Mouse (Mus musculus) B cell, adult (primary cell): ENCODE results near the gene Cyp2r1. TPM values are rescaled to one million over a fixed set of nuclear protein-coding genes. Genes with fewer than 3 reads are reported as not detected.

Source experiments
- total RNA-seq: library from RNA; stranded (reverse); gene quantifications from 4 replicates; pipeline ENCODE4 v1.2.4, GENCODE M21; 2023; ENCODE audit not compliant: inconsistent age

The Cyp2r1 gene
- 10.3 to 15.5 TPM (median 12.5 TPM) in 4 replicates for total RNA-seq

DNA sequence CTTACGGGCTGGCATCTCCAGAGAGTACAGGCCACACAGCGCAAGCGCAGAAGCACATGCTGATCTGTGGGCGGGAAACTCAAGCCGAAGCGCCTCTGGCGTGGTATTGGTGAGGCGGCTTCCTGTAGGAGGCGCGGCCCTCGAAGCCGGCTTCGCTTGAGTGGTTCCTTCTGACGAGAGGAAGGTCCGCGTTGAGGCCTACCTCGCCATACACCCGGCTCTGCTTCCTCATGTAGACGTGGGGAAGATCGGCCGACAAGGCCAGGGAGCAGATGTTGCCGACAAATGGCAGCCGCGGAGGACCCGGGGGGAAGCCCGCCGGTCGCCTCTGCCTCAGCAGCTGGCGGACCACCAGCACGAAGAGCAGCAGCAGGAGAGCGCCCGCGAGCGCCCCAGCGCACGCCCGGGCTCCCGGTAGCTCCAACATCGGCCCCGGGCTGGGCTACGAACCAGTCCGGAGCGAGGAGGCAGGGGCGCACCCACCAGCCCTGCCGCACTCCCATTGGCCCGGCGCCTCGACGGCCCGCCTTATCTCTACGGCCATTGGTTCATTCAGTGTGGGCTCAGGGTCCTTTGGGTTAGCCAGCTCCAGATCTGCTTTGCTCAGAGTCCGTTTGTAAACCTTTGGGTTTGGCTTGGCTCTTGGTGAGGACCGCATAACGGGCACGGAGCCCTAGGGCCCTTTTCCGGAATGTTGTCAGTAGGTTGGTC lies at the start of gene Cyp2r1:
Cyp2r1 (minus strand) TSS at position 442 of the 711 bp plus-strand sequence.

Other genes starting within 250 kb of the Cyp2r1 start
- 40.3 to 62.2 TPM (median 45.1 TPM) in 4 replicates for gene Pde3b, start 147.7 kb downstream of the Cyp2r1 start, total RNA-seq
- not detected in 4 replicates for gene Calca, start 73.4 kb upstream of the Cyp2r1 start, total RNA-seq
- gene Calcb, start 155.7 kb upstream of the Cyp2r1 start, total RNA-seq = not detected in 4 replicates
- gene Insc, start 180.7 kb upstream of the Cyp2r1 start, total RNA-seq = 9.8 to 13.6 TPM (median 11.0 TPM) in 4 replicates